Mouse (Mus musculus) small intestine, adult 2 months (tissue): ENCODE results near the gene Olfr681.

Source experiments
- CTCF ChIP-seq: fragments of 200-500 bp; IDR thresholded peaks from 2 replicates; pipeline ENCODE4 v1.5.1; 2012; ENCODE audit warnings: low read depth, mild to moderate bottlenecking, control low read depth, inconsistent platforms, low read length, moderate library complexity, mixed read lengths; ENCODE audit not compliant: insufficient replicate concordance, insufficient read length; ENCODE audit errors: extremely low read depth
- POLR2A ChIP-seq: fragments of 200-500 bp; IDR thresholded peaks from 2 replicates; pipeline ENCODE4 v1.6.1; 2012; ENCODE audit warnings: low read depth, mild to moderate bottlenecking, control low read depth, inconsistent platforms, low read length, moderate library complexity

- TF ChIP-seq POLR2A (no peak), CTCF (no peak)
Measured at GRCm38 (mm10) chr7:105116536-105116935, at the start of gene Olfr681.
